Mouse (Mus musculus) kidney, adult 2 months (tissue): ENCODE measurements around the gene 2210407C18Rik.

Experiments
- CTCF ChIP-seq: fragments of 200-500 bp; conservative IDR thresholded peaks from 2 replicates; pipeline ENCODE4 v1.5.1; 2011; ENCODE audit warnings: low read depth, mild to moderate bottlenecking, control low read depth, low read length, moderate library complexity, mixed read lengths; ENCODE audit not compliant: insufficient read depth, insufficient read length
- POLR2A ChIP-seq: fragments of 200-500 bp; IDR thresholded peaks from one replicate; pipeline ENCODE4 v1.6.1; 2011; ENCODE audit warnings: low read depth, low read length, control low read depth

DNA sequence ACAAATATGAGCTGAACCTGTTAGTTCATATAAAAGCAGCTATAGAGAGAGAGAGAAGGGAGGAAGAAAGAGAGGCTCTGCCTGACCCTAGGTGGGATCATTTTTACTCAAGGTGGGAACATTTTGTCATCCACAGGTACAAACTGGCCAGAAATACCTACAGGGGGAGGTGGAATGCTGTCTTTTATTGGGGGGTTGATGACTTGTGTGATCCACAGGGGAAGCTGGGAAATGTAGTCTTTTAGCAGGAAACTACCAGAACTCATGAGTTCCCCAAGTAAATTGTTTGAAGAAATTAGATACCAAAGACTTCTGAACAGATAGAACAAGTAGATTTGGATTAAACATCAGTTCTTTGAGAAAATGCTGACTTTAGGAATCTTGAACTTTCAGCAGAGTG lies 13.8 kb downstream of the 2210407C18Rik start:
- TF ChIP-seq CTCF (no peak), POLR2A (no peak)
